Mouse (Mus musculus): Measurements from ENCODE around the gene C530008M17Rik. TPM values are rescaled to one million over a fixed set of nuclear protein-coding genes. Genes with fewer than 3 reads are reported as not detected.

The C530008M17Rik gene
- polyA plus RNA-seq, 1 experiment from 2014 or later: 10.8 TPM

DNA sequence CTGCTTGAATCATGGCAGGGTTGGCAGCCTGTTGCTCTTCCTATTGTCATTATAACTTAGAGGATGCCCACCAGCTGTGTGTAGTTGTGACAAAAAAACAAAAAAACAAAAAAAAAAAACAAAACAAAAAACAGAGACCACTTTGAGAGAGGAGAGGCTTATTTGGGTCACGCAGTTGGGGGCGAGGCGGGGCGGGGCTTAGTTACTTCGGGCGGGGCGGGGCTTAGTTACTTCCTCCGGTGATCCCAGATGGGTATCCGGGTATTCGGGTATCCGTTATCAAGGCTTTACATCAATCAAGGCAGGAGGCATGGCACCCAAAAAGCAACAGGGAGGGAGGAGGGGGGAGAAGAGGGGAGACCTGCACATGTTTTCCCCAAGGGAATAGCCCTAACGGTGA lies 46.3 kb downstream of the C530008M17Rik start:
- peaks cover 18% of the 10 kb centered on the region for H3K4me1 ChIP-seq (ENCODE audit: control insufficient read depth, insufficient read depth, low read length)
- H3K4me2 ChIP-seq (ENCODE audit: low read depth, low read length): peak overlapping the region; percentile 43
- H3K4me3 ChIP-seq (ENCODE audit: low read depth, low read length): peak overlapping the region; percentile 29
- peak overlapping the region; percentile 30; the same call in 1 of the 2 replicates for H3K9ac ChIP-seq (ENCODE audit: low read depth, low read length)
- DNase-seq (ENCODE audit: low spot score) (no peak), ATAC-seq (ENCODE audit: low read depth) (no peak)
- H3K27me3 ChIP-seq (replicated peaks; ENCODE audit: control insufficient read depth, insufficient read depth, low read length): no peaks in the 10 kb centered on the region
- H3K9me3 ChIP-seq (ENCODE audit: control insufficient read depth, low read length): no peaks in the 10 kb centered on the region
- WGBS: 16% methylated on average over 12 of the region's 12 CpGs
- H3K27ac ChIP-seq (replicated peaks; ENCODE audit: low read depth, low read length): peak overlapping the region; percentile 35
- no peaks in the 10 kb centered on the region for H3K36me3 ChIP-seq (ENCODE audit: control insufficient read depth, insufficient read depth, low read length)

GRCm38 (mm10) chr5:76705307-76706173 lies 49.2 kb downstream of the C530008M17Rik start:
- Histone ChIP-seq H3K36me3 (ENCODE audit: control insufficient read depth, insufficient read depth, low read length) (no peaks in the 10 kb centered on the region), H3K4me3 (ENCODE audit: low read depth, low read length) (no peak overlapping the region), H3K27me3 (replicated peaks; ENCODE audit: control insufficient read depth, insufficient read depth, low read length) (no peaks in the 10 kb centered on the region), H3K4me1 (ENCODE audit: control insufficient read depth, insufficient read depth, low read length) (peaks cover 18% of the 10 kb centered on the region), H3K9ac (ENCODE audit: low read depth, low read length) (no peak overlapping the region), H3K4me2 (ENCODE audit: low read depth, low read length) (no peak overlapping the region), H3K9me3 (ENCODE audit: control insufficient read depth, low read length) (no peaks in the 10 kb centered on the region), H3K27ac (replicated peaks; ENCODE audit: low read depth, low read length) (no peak overlapping the region)
- DNase-seq (ENCODE audit: low spot score) (no peak), ATAC-seq (ENCODE audit: low read depth) (no peak)
- WGBS: 85% methylated on average over 11 of the region's 11 CpGs

GRCm38 (mm10) chr5:76707072-76707471 lies 50.8 kb downstream of the C530008M17Rik start:
- H3K4me2 ChIP-seq (ENCODE audit: low read depth, low read length): no peak overlapping the region
- no peaks in the 10 kb centered on the region for H3K9me3 ChIP-seq (ENCODE audit: control insufficient read depth, low read length)
- H3K27me3 ChIP-seq (replicated peaks; ENCODE audit: control insufficient read depth, insufficient read depth, low read length): no peaks in the 10 kb centered on the region
- no peak overlapping the region for H3K9ac ChIP-seq (ENCODE audit: low read depth, low read length)
- H3K4me1 ChIP-seq (ENCODE audit: control insufficient read depth, insufficient read depth, low read length): peaks cover 9% of the 10 kb centered on the region
- 79% methylated on average over 3 of the region's 3 CpGs for WGBS
- H3K27ac ChIP-seq (replicated peaks; ENCODE audit: low read depth, low read length): no peak overlapping the region
- DNase-seq (ENCODE audit: low spot score): no peak
- ATAC-seq (ENCODE audit: low read depth): no peak
- H3K36me3 ChIP-seq (ENCODE audit: control insufficient read depth, insufficient read depth, low read length): no peaks in the 10 kb centered on the region
- no peak overlapping the region for H3K4me3 ChIP-seq (ENCODE audit: low read depth, low read length)

DNA sequence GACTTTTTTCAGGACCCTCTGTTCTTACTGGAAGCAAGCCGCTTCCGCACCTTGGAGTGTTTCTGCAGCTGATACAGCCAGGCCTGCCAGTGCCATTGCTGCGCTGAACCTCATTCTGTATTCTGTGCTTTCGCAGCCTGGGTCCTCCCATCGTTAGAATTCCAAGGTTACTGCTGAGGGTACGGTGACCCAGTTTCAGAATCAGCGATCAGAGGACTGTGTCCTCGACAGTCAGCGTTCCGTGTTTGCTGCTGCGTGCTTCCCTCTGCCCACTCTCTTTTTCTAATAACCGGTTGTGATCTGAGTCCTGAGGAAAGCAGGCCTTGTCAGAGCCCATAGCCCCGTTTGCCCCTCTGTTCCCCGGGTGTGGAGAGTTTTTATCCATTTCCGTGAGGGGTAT lies 51.7 kb downstream of the C530008M17Rik start:
- no peak for ATAC-seq (ENCODE audit: low read depth)
- Histone ChIP-seq H3K27me3 (replicated peaks; ENCODE audit: control insufficient read depth, insufficient read depth, low read length) (no peaks in the 10 kb centered on the region), H3K36me3 (ENCODE audit: control insufficient read depth, insufficient read depth, low read length) (no peaks in the 10 kb centered on the region), H3K27ac (replicated peaks; ENCODE audit: low read depth, low read length) (no peak overlapping the region), H3K9me3 (ENCODE audit: control insufficient read depth, low read length) (no peaks in the 10 kb centered on the region), H3K4me3 (ENCODE audit: low read depth, low read length) (no peak overlapping the region), H3K4me1 (ENCODE audit: control insufficient read depth, insufficient read depth, low read length) (peaks cover 2% of the 10 kb centered on the region; the same call in 1 of the 2 replicates), H3K9ac (ENCODE audit: low read depth, low read length) (no peak overlapping the region), H3K4me2 (ENCODE audit: low read depth, low read length) (no peak overlapping the region)
- DNase-seq (ENCODE audit: low spot score): no peak
- 88% methylated on average over 15 of the region's 15 CpGs for WGBS

GRCm38 (mm10) chr5:76713743-76714142 lies 57.4 kb downstream of the C530008M17Rik start:
- Histone ChIP-seq H3K4me3 (ENCODE audit: low read depth, low read length) (no peak overlapping the region), H3K9ac (ENCODE audit: low read depth, low read length) (no peak overlapping the region), H3K27me3 (replicated peaks; ENCODE audit: control insufficient read depth, insufficient read depth, low read length) (no peaks in the 10 kb centered on the region), H3K9me3 (ENCODE audit: control insufficient read depth, low read length) (no peaks in the 10 kb centered on the region), H3K4me2 (ENCODE audit: low read depth, low read length) (no peak overlapping the region), H3K27ac (replicated peaks; ENCODE audit: low read depth, low read length) (no peak overlapping the region), H3K36me3 (ENCODE audit: control insufficient read depth, insufficient read depth, low read length) (no peaks in the 10 kb centered on the region), H3K4me1 (ENCODE audit: control insufficient read depth, insufficient read depth, low read length) (no peaks in the 10 kb centered on the region)
- WGBS: 90% methylated on average over 7 of the region's 7 CpGs
- ATAC-seq (ENCODE audit: low read depth) (no peak), DNase-seq (ENCODE audit: low spot score) (no peak)

GRCm38 (mm10) chr5:76719954-76720353 lies 63.6 kb downstream of the C530008M17Rik start:
- 63% methylated on average over 3 of the region's 3 CpGs for WGBS

GRCm38 (mm10) chr5:76724878-76725277 lies 68.6 kb downstream of the C530008M17Rik start:
- H3K27me3 ChIP-seq (replicated peaks; ENCODE audit: control insufficient read depth, insufficient read depth, low read length): no peaks in the 10 kb centered on the region
- no peak overlapping the region for H3K4me3 ChIP-seq (ENCODE audit: low read depth, low read length)
- DNase-seq (ENCODE audit: low spot score): no peak
- H3K27ac ChIP-seq (replicated peaks; ENCODE audit: low read depth, low read length): no peak overlapping the region
- H3K4me1 ChIP-seq (ENCODE audit: control insufficient read depth, insufficient read depth, low read length): no peaks in the 10 kb centered on the region
- 0 out of 2 replicates have a peak, but pooled peaks cover 9% of the 10 kb centered on the region for H3K9me3 ChIP-seq (ENCODE audit: control insufficient read depth, low read length)
- no peak for ATAC-seq (ENCODE audit: low read depth)
- WGBS: 95% methylated on average over 2 of the region's 2 CpGs
- H3K9ac ChIP-seq (ENCODE audit: low read depth, low read length): no peak overlapping the region
- no peaks in the 10 kb centered on the region for H3K36me3 ChIP-seq (ENCODE audit: control insufficient read depth, insufficient read depth, low read length)
- H3K4me2 ChIP-seq (ENCODE audit: low read depth, low read length): no peak overlapping the region

More at GRCm38 (mm10) chr5:76719954-76720353, 63.6 kb downstream of the C530008M17Rik start:
- DNase-seq (ENCODE audit: low spot score) (no peak), ATAC-seq (ENCODE audit: low read depth) (no peak)
- 0 out of 2 replicates have a peak, but pooled peaks cover 5% of the 10 kb centered on the region for H3K9me3 ChIP-seq (ENCODE audit: control insufficient read depth, low read length)
- H3K4me2 ChIP-seq (ENCODE audit: low read depth, low read length): no peak overlapping the region
- H3K9ac ChIP-seq (ENCODE audit: low read depth, low read length): no peak overlapping the region
- H3K27ac ChIP-seq (replicated peaks; ENCODE audit: low read depth, low read length): no peak overlapping the region
- no peak overlapping the region for H3K4me3 ChIP-seq (ENCODE audit: low read depth, low read length)
- no peaks in the 10 kb centered on the region for H3K4me1 ChIP-seq (ENCODE audit: control insufficient read depth, insufficient read depth, low read length)
- H3K36me3 ChIP-seq (ENCODE audit: control insufficient read depth, insufficient read depth, low read length): no peaks in the 10 kb centered on the region
- no peaks in the 10 kb centered on the region for H3K27me3 ChIP-seq (replicated peaks; ENCODE audit: control insufficient read depth, insufficient read depth, low read length)

DNA sequence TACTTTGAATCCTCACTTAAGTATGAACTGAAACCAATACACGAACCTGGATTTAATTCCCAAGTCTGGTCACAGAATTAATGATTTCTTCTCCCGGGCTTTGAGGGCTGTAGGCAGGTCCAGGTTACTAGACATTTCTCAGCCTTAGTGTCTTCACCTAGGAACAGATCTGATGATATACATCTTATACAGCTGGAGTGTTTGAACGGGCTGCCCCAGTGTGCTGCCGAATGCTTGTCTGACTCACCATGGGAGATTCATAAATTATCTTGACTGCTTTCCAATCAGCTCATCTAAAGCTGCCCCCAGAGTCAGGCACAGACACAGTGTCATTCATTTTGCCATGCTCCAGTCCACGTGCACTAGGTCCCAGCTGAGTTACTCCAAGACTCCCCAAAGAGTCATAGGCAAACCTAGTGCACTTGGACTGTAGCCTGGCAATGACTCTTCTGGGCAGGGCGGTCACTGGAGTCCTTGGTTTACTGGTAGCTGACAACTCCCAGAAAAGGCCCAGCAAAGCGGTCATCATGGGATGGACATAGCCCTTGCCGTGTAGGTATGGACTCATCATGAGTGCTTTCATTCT lies 70.3 kb downstream of the C530008M17Rik start:
- WGBS: 85% methylated on average over 8 of the region's 8 CpGs
- no peak for ATAC-seq (ENCODE audit: low read depth)
- H3K27ac ChIP-seq (replicated peaks; ENCODE audit: low read depth, low read length): no peak overlapping the region

More for the DNA sequence above, 70.3 kb downstream of the C530008M17Rik start:
- Histone ChIP-seq H3K9me3 (ENCODE audit: control insufficient read depth, low read length) (0 out of 2 replicates have a peak, but pooled peaks cover 9% of the 10 kb centered on the region), H3K36me3 (ENCODE audit: control insufficient read depth, insufficient read depth, low read length) (no peaks in the 10 kb centered on the region), H3K4me2 (ENCODE audit: low read depth, low read length) (no peak overlapping the region), H3K9ac (ENCODE audit: low read depth, low read length) (no peak overlapping the region), H3K27me3 (replicated peaks; ENCODE audit: control insufficient read depth, insufficient read depth, low read length) (no peaks in the 10 kb centered on the region), H3K4me1 (ENCODE audit: control insufficient read depth, insufficient read depth, low read length) (no peaks in the 10 kb centered on the region), H3K4me3 (ENCODE audit: low read depth, low read length) (no peak overlapping the region)
- no peak for DNase-seq (ENCODE audit: low spot score)

Data from embryonic facial prominence, embryonic 14.5 days (tissue).